Mouse (Mus musculus): ENCODE data around the gene Tnfsf13b. TPM values are rescaled to one million over a fixed set of nuclear protein-coding genes. Genes with fewer than 3 reads are reported as not detected.

Gene Tnfsf13b
- total and polyA plus RNA-seq, 3 experiments, result 0.16 TPM; not detected in 2

DNA sequence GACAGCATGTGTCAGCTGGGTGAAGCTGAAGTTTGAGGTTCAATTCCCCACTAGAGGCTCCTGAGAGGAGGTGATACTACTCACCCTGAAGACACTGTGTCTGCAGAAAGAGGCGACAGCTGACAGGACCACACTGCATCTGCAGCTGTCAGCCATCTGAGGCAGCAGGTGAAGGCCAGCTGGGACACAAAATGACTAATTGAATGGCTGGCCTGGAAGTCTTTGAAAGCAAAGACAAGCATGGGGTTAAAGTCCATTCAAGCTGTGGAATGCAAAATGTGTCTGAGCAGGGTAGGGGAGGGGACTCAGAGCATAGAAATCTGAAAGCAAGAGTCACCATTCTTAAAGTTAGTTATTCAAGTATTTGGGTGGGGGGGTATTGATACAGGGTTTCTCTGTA lies 54.7 kb downstream of the Tnfsf13b start:
- no peaks in the 10 kb centered on the region for H3K9me3 ChIP-seq (replicated peaks)

DNA sequence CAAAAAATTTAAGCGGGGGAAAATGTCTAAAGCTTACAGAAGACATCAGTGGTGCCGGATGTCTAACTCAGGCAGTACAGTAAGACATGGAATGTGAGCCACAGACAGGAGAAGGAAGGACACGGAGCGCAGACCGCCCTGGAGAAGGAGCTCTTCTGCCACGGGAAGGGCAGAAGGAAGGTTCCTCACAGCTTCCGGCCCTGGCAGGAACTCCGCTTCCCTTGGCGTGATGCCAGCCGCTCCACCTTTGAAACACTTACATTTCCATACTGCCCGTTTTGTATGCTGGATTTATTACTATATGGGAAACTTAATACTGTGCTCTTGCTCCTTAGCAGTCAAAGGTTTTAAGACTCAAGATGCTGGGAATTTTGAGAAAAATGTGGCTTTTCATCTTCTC lies 60.6 kb downstream of the Tnfsf13b start:
- no peaks in the 10 kb centered on the region; the same call in 1 of the 2 replicates for H3K27me3 ChIP-seq (ENCODE audit: insufficient read depth, low read length)
- ATAC-seq (ENCODE audit: extremely low read depth, insufficient number of reproducible peaks, low FRiP score, poor library complexity, severe bottlenecking) (no peak), DNase-seq (ENCODE audit: low spot score) (no peak)
- no peaks in the 10 kb centered on the region for H3K4me1 ChIP-seq (ENCODE audit: insufficient read depth, low read depth, low read length)
- no peaks in the 10 kb centered on the region for H3K36me3 ChIP-seq (replicated peaks)
- H3K9me3 ChIP-seq (replicated peaks), result no peaks in the 10 kb centered on the region
- no peak for TF ChIP-seq TAL1 (conservative IDR thresholded peaks at IDR 0.05; ENCODE audit: low read depth, low read length)
- TF ChIP-seq CTCF (IDR thresholded peaks at IDR 0.05; ENCODE audit: low read depth, low read length), result no peak
- H3K4me3 ChIP-seq (ENCODE audit: low read depth, low read length), result no peak overlapping the region

More for the DNA sequence above, 54.7 kb downstream of the Tnfsf13b start:
- TF ChIP-seq CTCF (IDR thresholded peaks at IDR 0.05; ENCODE audit: low read depth, low read length), result no peak
- TF ChIP-seq POLR2AphosphoS5 (IDR thresholded peaks at IDR 0.05; ENCODE audit: insufficient replicate concordance, low read depth, low read length), result no peak
- TF ChIP-seq GATA2 (IDR thresholded peaks at IDR 0.05; ENCODE audit: borderline replicate concordance, low read depth, low read length), result no peak
- no peak for TF ChIP-seq TAL1 (conservative IDR thresholded peaks at IDR 0.05; ENCODE audit: low read depth, low read length)
- TF ChIP-seq GATA1 (IDR thresholded peaks at IDR 0.05; ENCODE audit: borderline replicate concordance, low read length), result no peak
- DNase-seq (ENCODE audit: low spot score), result no peak
- no peaks in the 10 kb centered on the region for H3K4me1 ChIP-seq (ENCODE audit: insufficient read depth, low read depth, low read length)
- H3K4me3 ChIP-seq (ENCODE audit: low read depth, low read length), result no peak overlapping the region
- H3K27me3 ChIP-seq (ENCODE audit: insufficient read depth, low read length), result 0 out of 2 replicates have a peak, but pooled peaks cover 3% of the 10 kb centered on the region
- ATAC-seq (ENCODE audit: extremely low read depth, insufficient number of reproducible peaks, low FRiP score, poor library complexity, severe bottlenecking), result no peak
- H3K36me3 ChIP-seq (replicated peaks), result no peaks in the 10 kb centered on the region

DNA sequence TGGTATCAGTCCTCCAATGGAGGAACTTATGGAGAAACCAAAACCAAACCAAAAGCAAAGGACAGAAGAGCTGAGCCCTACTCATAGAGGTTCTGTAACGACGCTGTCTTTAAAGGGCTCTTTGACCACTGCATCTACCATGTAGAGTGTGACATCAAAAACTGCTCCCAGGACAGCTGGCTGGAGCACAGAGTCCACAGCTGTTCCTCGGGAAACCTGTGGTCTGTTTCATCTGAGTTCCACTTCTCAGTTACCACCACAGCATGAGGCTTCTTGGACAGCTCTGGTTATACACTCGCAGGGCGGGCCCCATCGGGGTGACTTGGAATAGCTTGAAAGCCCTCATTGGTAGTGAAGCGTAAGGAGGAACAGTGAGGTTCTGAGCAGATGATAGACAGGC lies 61.5 kb downstream of the Tnfsf13b start:
- Histone ChIP-seq H3K36me3 (replicated peaks) (no peaks in the 10 kb centered on the region), H3K4me1 (ENCODE audit: insufficient read depth, low read depth, low read length) (no peaks in the 10 kb centered on the region), H3K27me3 (ENCODE audit: insufficient read depth, low read length) (peaks cover 2% of the 10 kb centered on the region), H3K4me3 (ENCODE audit: low read depth, low read length) (no peak overlapping the region), H3K9me3 (replicated peaks) (no peaks in the 10 kb centered on the region)
- TF ChIP-seq POLR2AphosphoS5 (IDR thresholded peaks at IDR 0.05; ENCODE audit: insufficient replicate concordance, low read depth, low read length) (no peak), CTCF (IDR thresholded peaks at IDR 0.05; ENCODE audit: low read depth, low read length) (no peak), TAL1 (conservative IDR thresholded peaks at IDR 0.05; ENCODE audit: low read depth, low read length) (no peak), GATA2 (IDR thresholded peaks at IDR 0.05; ENCODE audit: borderline replicate concordance, low read depth, low read length) (no peak), GATA1 (IDR thresholded peaks at IDR 0.05; ENCODE audit: borderline replicate concordance, low read length) (no peak)
- no peak for ATAC-seq (ENCODE audit: extremely low read depth, insufficient number of reproducible peaks, low FRiP score, poor library complexity, severe bottlenecking)
- DNase-seq (ENCODE audit: low spot score), result no peak

DNA sequence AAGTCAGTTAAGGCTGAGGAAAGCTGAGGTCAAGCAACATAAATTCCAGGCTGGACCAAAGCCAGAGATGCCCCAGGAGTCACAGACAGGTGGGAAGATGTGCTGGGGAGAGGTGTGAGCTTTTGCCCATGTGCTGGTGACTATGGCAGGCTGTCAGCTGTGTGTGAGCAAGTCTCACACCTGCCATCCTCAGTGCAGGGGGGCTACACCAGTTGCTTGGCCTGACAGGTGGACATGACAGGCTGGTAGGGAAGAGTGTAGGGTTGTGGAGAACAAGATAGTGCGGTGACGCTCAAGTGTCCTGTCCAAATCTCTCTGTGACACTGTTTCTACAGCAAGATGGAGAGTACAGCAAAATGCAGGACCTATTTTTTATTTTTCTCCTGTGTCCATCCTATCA lies 66.1 kb downstream of the Tnfsf13b start:
- ATAC-seq (ENCODE audit: extremely low read depth, insufficient number of reproducible peaks, low FRiP score, poor library complexity, severe bottlenecking) (no peak), DNase-seq (ENCODE audit: low spot score) (no peak)
- no peak overlapping the region for H3K4me3 ChIP-seq (ENCODE audit: low read depth, low read length)
- no peaks in the 10 kb centered on the region for H3K36me3 ChIP-seq (replicated peaks)
- peaks cover 2% of the 10 kb centered on the region for H3K27me3 ChIP-seq (ENCODE audit: insufficient read depth, low read length)
- H3K9me3 ChIP-seq (replicated peaks), result no peaks in the 10 kb centered on the region
- H3K4me1 ChIP-seq (ENCODE audit: insufficient read depth, low read depth, low read length), result no peaks in the 10 kb centered on the region
- TF ChIP-seq GATA1 (IDR thresholded peaks at IDR 0.05; ENCODE audit: borderline replicate concordance, low read length) (no peak), CTCF (IDR thresholded peaks at IDR 0.05; ENCODE audit: low read depth, low read length) (no peak), POLR2AphosphoS5 (IDR thresholded peaks at IDR 0.05; ENCODE audit: insufficient replicate concordance, low read depth, low read length) (no peak), GATA2 (IDR thresholded peaks at IDR 0.05; ENCODE audit: borderline replicate concordance, low read depth, low read length) (no peak), TAL1 (conservative IDR thresholded peaks at IDR 0.05; ENCODE audit: low read depth, low read length) (no peak)

Other genes with a start within 250 kb of the Tnfsf13b start
- gene Fam155a, start 235.3 kb upstream of the Tnfsf13b start, total RNA-seq (2014; fragmentation: Nextera tagmentation), result not detected in 2 replicates
- gene Fam155a, start 235.3 kb upstream of the Tnfsf13b start, total RNA-seq (2017), result 0.06 and 0.27 TPM in 2 replicates
- gene Fam155a, start 235.3 kb upstream of the Tnfsf13b start, polyA plus RNA-seq (2012), result not detected in 2 replicates
- not detected in 2 replicates for gene Gm10217, start 142.2 kb upstream of the Tnfsf13b start, total RNA-seq (2014; fragmentation: Nextera tagmentation)
- not detected in 2 replicates for gene Gm10217, start 142.2 kb upstream of the Tnfsf13b start, total RNA-seq (2017)
- gene Gm10217, start 142.2 kb upstream of the Tnfsf13b start, polyA plus RNA-seq (2012), result not detected in 2 replicates
- gene Lig4, start 28.8 kb upstream of the Tnfsf13b start, total RNA-seq (2014; fragmentation: Nextera tagmentation), result 4.4 and 6.1 TPM in 2 replicates
- 0.87 and 1.5 TPM in 2 replicates for gene Lig4, start 28.8 kb upstream of the Tnfsf13b start, total RNA-seq (2017)
- gene Lig4, start 28.8 kb upstream of the Tnfsf13b start, polyA plus RNA-seq (2012), result 0.28 and 0.38 TPM in 2 replicates
- 18.7 and 19.9 TPM in 2 replicates for gene Abhd13, start 28.8 kb upstream of the Tnfsf13b start, total RNA-seq (2014; fragmentation: Nextera tagmentation)
- gene Abhd13, start 28.8 kb upstream of the Tnfsf13b start, total RNA-seq (2017), result 23.5 and 24.0 TPM in 2 replicates
- gene Abhd13, start 28.8 kb upstream of the Tnfsf13b start, polyA plus RNA-seq (2012), result 1.4 and 1.5 TPM in 2 replicates
- gene Myo16, start 147.4 kb downstream of the Tnfsf13b start, total RNA-seq (2014; fragmentation: Nextera tagmentation), result 0.63 and 0.90 TPM in 2 replicates
- 0.17 and 0.27 TPM in 2 replicates for gene Myo16, start 147.4 kb downstream of the Tnfsf13b start, total RNA-seq (2017)
- 0.38 and 0.44 TPM in 2 replicates for gene Myo16, start 147.4 kb downstream of the Tnfsf13b start, polyA plus RNA-seq (2012)

Data from G1E (cell line).